Mouse (Mus musculus): ENCODE measurements around the gene Foxp1. TPM values are rescaled to one million over a fixed set of nuclear protein-coding genes. Genes with fewer than 3 reads are reported as not detected.

The Foxp1 gene
- polyA plus RNA-seq, 2 experiments: 7.9 to 10.6 TPM

DNA sequence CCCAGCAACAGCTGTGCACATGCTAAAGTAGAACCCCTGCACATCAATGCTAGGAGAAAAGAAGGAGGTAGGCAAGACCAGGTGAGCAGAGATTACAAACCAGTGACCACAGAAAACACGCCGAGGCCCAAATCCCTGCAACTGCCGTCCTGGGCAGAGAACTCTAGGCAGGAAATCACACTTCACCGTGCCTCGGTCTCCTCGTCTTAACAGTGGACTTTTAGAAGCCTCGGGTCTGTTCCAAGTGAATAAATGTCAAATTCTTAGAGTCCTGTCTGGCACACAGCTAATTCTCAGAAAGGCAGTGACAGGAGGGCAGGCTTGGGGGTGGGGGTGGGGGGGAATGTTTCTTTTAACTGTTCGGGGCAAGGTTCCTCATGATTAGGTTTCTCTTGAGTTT lies 220.6 kb downstream of the Foxp1 start:
- TF ChIP-seq CTCF (IDR thresholded peaks at IDR 0.05; ENCODE audit: low read depth): no peak
- TF ChIP-seq EP300 (IDR thresholded peaks at IDR 0.05; ENCODE audit: low read depth): no peak
- 55% methylated on average over 8 of the region's 8 CpGs for WGBS (ENCODE audit: insufficient replicate concordance)
- ATAC-seq (ENCODE audit: insufficient read depth): no peak
- DNase-seq (ENCODE audit: low read depth in 3 of 3, low spot score in 3 of 3): no peak
- Histone ChIP-seq H3K27ac (no peak overlapping the region), H3K4me3 (ENCODE audit: insufficient read depth in 1 of 2, low read depth in 2 of 2, low read length in 2 of 2) (no peak overlapping the region), H3K9me3 (ENCODE audit: control insufficient read depth, low read length) (no peaks in the 10 kb centered on the region), H3K27me3 (ENCODE audit: control insufficient read depth, insufficient read depth, low read length) (no peaks in the 10 kb centered on the region), H3K4me1 (replicated peaks; ENCODE audit: control insufficient read depth in 2 of 2, insufficient read depth in 2 of 2, low read length in 1 of 2) (no peaks in the 10 kb centered on the region; a peak in 1 of 4 replicates), H3K36me3 (replicated peaks; ENCODE audit: control insufficient read depth, insufficient read depth, low read depth) (no peaks in the 10 kb centered on the region), H3K4me2 (ENCODE audit: low read depth) (no peak overlapping the region), H3K9ac (replicated peaks) (no peak overlapping the region)

DNA sequence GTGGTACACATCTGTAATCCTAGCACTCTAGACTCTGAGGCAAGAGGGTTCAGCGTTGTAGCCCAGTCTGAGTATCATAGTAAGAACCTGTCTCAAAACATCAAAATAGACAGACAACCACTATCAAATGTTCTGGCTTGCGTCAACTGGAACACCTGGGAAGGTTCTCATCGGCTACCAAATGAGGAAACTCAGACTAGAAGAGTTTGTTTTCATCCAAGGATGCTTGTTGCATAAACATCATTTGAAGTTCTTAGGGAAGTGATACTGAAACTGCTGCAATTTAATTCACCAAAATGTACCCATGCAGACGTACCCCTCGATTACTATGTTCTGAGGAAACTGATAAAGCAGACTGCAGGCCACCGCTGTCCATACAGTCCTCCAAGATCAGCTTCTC lies 222.3 kb downstream of the Foxp1 start:
- H3K4me2 ChIP-seq (ENCODE audit: low read depth): no peak overlapping the region
- H3K4me1 ChIP-seq (replicated peaks; ENCODE audit: control insufficient read depth in 2 of 2, insufficient read depth in 2 of 2, low read length in 1 of 2): no peaks in the 10 kb centered on the region; a peak in 1 of 4 replicates
- no peak overlapping the region for H3K4me3 ChIP-seq (ENCODE audit: insufficient read depth in 1 of 2, low read depth in 2 of 2, low read length in 2 of 2)
- H3K27ac ChIP-seq: no peak overlapping the region
- ATAC-seq (ENCODE audit: insufficient read depth): no peak
- no peaks in the 10 kb centered on the region for H3K27me3 ChIP-seq (ENCODE audit: control insufficient read depth, insufficient read depth, low read length)
- no peaks in the 10 kb centered on the region for H3K9me3 ChIP-seq (ENCODE audit: control insufficient read depth, low read length)
- TF ChIP-seq CTCF (IDR thresholded peaks at IDR 0.05; ENCODE audit: low read depth): no peak
- no peak for TF ChIP-seq EP300 (IDR thresholded peaks at IDR 0.05; ENCODE audit: low read depth)
- no peaks in the 10 kb centered on the region for H3K36me3 ChIP-seq (replicated peaks; ENCODE audit: control insufficient read depth, insufficient read depth, low read depth)
- 69% methylated on average over 6 of the region's 6 CpGs for WGBS (ENCODE audit: insufficient replicate concordance)
- H3K9ac ChIP-seq (replicated peaks): no peak overlapping the region
- DNase-seq (ENCODE audit: low read depth in 3 of 3, low spot score in 3 of 3): no peak

DNA sequence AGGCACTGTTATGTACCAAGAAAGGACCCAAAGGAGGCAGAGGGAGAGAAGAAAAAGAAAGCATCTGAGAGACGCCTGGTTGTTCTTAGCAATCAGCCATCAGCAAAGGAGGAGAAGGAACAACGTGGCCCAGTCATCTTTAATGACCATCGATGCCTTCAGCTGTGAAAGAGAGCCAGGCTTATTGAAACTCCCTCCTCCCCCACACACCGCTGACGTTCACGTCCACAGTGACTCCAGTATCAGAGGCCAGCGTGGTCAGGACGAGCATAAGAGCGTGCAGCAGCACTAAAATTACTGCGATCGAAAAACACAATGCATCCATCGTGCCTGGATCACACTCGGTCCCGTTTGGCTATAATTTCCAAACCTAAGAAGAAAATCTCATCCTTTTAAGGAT lies 223.3 kb downstream of the Foxp1 start:
- Histone ChIP-seq H3K36me3 (replicated peaks; ENCODE audit: control insufficient read depth, insufficient read depth, low read depth) (no peaks in the 10 kb centered on the region), H3K9me3 (ENCODE audit: control insufficient read depth, low read length) (no peaks in the 10 kb centered on the region), H3K4me1 (replicated peaks; ENCODE audit: control insufficient read depth in 2 of 2, insufficient read depth in 2 of 2, low read length in 1 of 2) (no peaks in the 10 kb centered on the region; a peak in 1 of 4 replicates), H3K27me3 (ENCODE audit: control insufficient read depth, insufficient read depth, low read length) (no peaks in the 10 kb centered on the region), H3K9ac (replicated peaks) (no peak overlapping the region), H3K4me3 (ENCODE audit: insufficient read depth in 1 of 2, low read depth in 2 of 2, low read length in 2 of 2) (no peak overlapping the region), H3K27ac (no peak overlapping the region), H3K4me2 (ENCODE audit: low read depth) (no peak overlapping the region)
- no peak for ATAC-seq (ENCODE audit: insufficient read depth)
- 77% methylated on average over 14 of the region's 14 CpGs for whole genome bisulfite sequencing (ENCODE audit: insufficient replicate concordance)
- TF ChIP-seq CTCF (IDR thresholded peaks at IDR 0.05; ENCODE audit: low read depth) (no peak), EP300 (IDR thresholded peaks at IDR 0.05; ENCODE audit: low read depth) (no peak)
- DNase-seq (ENCODE audit: low read depth in 3 of 3, low spot score in 3 of 3): no peak

DNA sequence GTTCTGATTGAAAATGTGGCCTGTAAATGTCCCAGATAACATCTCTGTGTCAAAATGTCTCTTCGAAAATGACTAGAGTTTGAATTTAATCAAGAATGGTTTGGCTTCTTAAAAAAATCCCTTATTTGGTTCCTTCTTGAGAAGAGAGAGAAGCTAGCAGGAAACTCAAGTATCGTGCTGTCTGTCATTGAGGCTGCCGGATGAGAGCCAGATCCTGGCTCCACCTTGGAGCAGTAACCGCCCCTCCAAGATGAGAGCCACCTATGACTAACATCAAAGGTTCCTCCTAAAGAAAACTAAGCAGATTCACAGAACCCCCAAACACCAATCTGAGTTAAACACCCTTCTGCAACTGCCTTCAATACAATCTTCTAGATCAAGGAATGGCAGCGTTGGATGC lies 225.0 kb downstream of the Foxp1 start:
- Histone ChIP-seq H3K4me1 (replicated peaks; ENCODE audit: control insufficient read depth in 2 of 2, insufficient read depth in 2 of 2, low read length in 1 of 2) (no peaks in the 10 kb centered on the region; a peak in 1 of 4 replicates), H3K27me3 (ENCODE audit: control insufficient read depth, insufficient read depth, low read length) (no peaks in the 10 kb centered on the region), H3K9ac (replicated peaks) (no peak overlapping the region), H3K36me3 (replicated peaks; ENCODE audit: control insufficient read depth, insufficient read depth, low read depth) (no peaks in the 10 kb centered on the region), H3K4me3 (ENCODE audit: insufficient read depth in 1 of 2, low read depth in 2 of 2, low read length in 2 of 2) (no peak overlapping the region), H3K4me2 (ENCODE audit: low read depth) (no peak overlapping the region), H3K27ac (no peak overlapping the region), H3K9me3 (ENCODE audit: control insufficient read depth, low read length) (no peaks in the 10 kb centered on the region)
- no peak for TF ChIP-seq EP300 (IDR thresholded peaks at IDR 0.05; ENCODE audit: low read depth)
- no peak for TF ChIP-seq CTCF (IDR thresholded peaks at IDR 0.05; ENCODE audit: low read depth)
- DNase-seq (ENCODE audit: low read depth in 3 of 3, low spot score in 3 of 3) (no peak), ATAC-seq (ENCODE audit: insufficient read depth) (no peak)
- 65% methylated on average over 5 of the region's 5 CpGs for WGBS (ENCODE audit: insufficient replicate concordance)

DNA sequence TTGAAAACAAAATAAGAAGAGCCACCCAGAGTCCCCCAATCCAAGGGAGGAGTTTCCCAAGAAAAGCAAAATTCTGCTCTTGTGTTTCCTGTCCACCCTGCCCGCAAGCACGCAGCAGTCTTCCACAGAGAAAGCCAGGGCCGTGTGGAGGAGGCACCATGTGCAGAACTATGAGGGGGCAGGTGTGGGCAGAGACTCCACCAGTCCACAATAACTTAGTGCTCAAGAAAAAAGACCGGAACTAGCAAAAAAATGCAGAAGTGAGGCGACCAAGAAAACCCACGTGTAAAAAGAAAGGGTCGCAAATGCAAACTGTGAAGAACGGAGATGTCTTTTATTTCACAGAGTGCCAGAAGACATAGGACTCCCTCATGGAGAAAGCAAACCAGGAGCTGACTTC lies 227.0 kb downstream of the Foxp1 start:
- no peak for ATAC-seq (ENCODE audit: insufficient read depth)
- no peak for DNase-seq (ENCODE audit: low read depth in 3 of 3, low spot score in 3 of 3)
- no peaks in the 10 kb centered on the region for H3K9me3 ChIP-seq (ENCODE audit: control insufficient read depth, low read length)
- H3K27ac ChIP-seq: no peak overlapping the region
- H3K27me3 ChIP-seq (ENCODE audit: control insufficient read depth, insufficient read depth, low read length): no peaks in the 10 kb centered on the region
- no peak overlapping the region for H3K4me2 ChIP-seq (ENCODE audit: low read depth)
- TF ChIP-seq EP300 (IDR thresholded peaks at IDR 0.05; ENCODE audit: low read depth): no peak
- no peak for TF ChIP-seq CTCF (IDR thresholded peaks at IDR 0.05; ENCODE audit: low read depth)
- 32% methylated on average over 8 of the region's 8 CpGs for WGBS (ENCODE audit: insufficient replicate concordance)
- H3K4me3 ChIP-seq (ENCODE audit: insufficient read depth in 1 of 2, low read depth in 2 of 2, low read length in 2 of 2): no peak overlapping the region
- no peak overlapping the region for H3K9ac ChIP-seq (replicated peaks)
- H3K36me3 ChIP-seq (replicated peaks; ENCODE audit: control insufficient read depth, insufficient read depth, low read depth): no peaks in the 10 kb centered on the region
- no peaks in the 10 kb centered on the region for H3K4me1 ChIP-seq (replicated peaks; ENCODE audit: control insufficient read depth in 2 of 2, insufficient read depth in 2 of 2, low read length in 1 of 2)
